Mouse (Mus musculus) ovary, postnatal 10 days (tissue): Measurements from ENCODE around the gene Nckap5.

ENCODE experiments used
- DNase-seq: peaks from one replicate; pipeline ENCODE4 v3.0.0; 2022; ENCODE audit warnings: low spot score

Nckap5 gene

GRCm38 (mm10) chr1:125893158-125893557 lies 937.4 kb downstream of the Nckap5 start:
- no peak for DNase-seq

DNA sequence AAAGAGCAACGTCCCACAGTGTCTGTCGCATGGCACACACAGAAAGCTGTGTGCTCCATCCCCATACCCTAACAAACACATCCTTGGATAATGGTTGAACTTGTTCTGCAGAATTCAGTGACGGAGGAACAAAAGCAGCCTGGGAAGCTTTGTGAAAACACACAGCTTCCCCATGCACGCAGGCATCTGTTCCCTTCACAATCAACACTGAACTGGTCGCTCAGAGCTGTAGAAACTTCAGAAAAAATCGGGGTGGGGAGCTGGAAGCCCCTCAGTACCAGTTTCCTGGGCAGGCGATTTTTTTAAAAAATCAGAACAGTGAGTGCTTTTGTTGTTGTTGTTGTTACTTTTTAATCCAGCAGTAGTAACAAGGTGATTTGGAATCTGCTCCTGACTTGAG lies 960.5 kb downstream of the Nckap5 start:
- DNase-seq = no peak
